ENCODE assay signal across 11 mouse cellular contexts in the genomic region with DNA sequence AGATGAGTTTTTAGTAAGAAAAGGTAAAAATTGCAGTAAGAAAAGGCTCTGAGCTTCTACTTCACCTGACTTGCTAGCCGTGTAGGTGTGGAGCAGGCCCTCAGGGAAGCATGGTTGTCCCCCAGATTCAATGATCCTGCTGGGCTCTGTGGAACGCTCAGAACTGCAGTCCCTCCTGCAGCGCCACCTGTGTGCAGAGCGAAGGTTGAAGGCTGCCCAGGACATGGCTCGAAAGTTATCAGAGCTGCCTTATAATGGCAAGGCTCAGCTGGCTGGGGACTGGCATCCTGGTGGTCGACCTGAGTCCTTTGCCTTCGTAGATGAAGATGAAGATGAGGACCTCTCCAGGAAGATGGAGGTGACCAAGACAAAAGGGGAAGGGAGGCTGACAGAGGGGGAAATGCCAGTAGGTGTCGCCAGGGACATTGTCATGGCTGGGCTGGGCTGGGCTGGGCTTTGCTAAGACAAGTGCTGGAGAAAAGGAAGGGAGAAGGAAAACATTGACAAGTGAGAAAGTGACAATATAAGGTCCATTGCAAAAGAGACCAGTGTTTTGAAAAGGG. TPM values are rescaled to one million over a fixed set of nuclear protein-coding genes. Genes with fewer than 3 reads are reported as not detected.
DNase-seq lines count a peak whose midpoint lies in the region; ATAC-seq and TF ChIP-seq lines count a peak whose summit lies in the region.
"Had no signal": no experiment of that assay in that cellular context is flagged by ENCODE, and none has a peak within 500 bp of the region (broad histone marks: within the 10 kb centered on the region; RNA-seq: fewer than 3 reads in every experiment).

No protein-coding gene starts in this region.

- ATAC-seq in hindbrain, postnatal 0 days, result no peak
- peak; percentile 64 for ATAC-seq in megakaryocyte progenitor cell, adult 5-6 weeks (replicated peaks; ENCODE audit: poor library complexity)

- H3K27me3 ChIP-seq in hindbrain, postnatal 0 days (ENCODE audit: insufficient read depth, low read length), result no peaks in the 10 kb centered on the region
- H3K27me3 ChIP-seq in hindbrain, embryonic 10.5 days (ENCODE audit: insufficient read depth, poor library complexity, severe bottlenecking), result no peaks in the 10 kb centered on the region

- peak; percentile 36; the same call in 1 of the 2 replicates for TF ChIP-seq CTCF in hindbrain, postnatal 0 days (IDR thresholded peaks at IDR 0.05; ENCODE audit: low read depth)

- no peaks in the 10 kb centered on the region for H3K4me1 ChIP-seq in hindbrain, postnatal 0 days (ENCODE audit: insufficient read depth, low read length)
- no peaks in the 10 kb centered on the region for H3K4me1 ChIP-seq in hindbrain, embryonic 10.5 days (replicated peaks)

- H3K9me3 ChIP-seq in hindbrain, postnatal 0 days (ENCODE audit: low read length), result no peaks in the 10 kb centered on the region
- H3K9me3 ChIP-seq in hindbrain, embryonic 10.5 days, result no peaks in the 10 kb centered on the region
- H3K9me3 ChIP-seq: megakaryocyte, embryonic 14.5 days had no signal

- no peak overlapping the region for H3K4me2 ChIP-seq in hindbrain, postnatal 0 days (ENCODE audit: low read depth, low read length)

- no peak overlapping the region for H3K9ac ChIP-seq in hindbrain, postnatal 0 days (replicated peaks; ENCODE audit: low read length)

- H3K27ac ChIP-seq in hindbrain, postnatal 0 days, result no peak overlapping the region
- no peak overlapping the region for H3K27ac ChIP-seq in hindbrain, embryonic 10.5 days

- DNase-seq in adrenal gland, adult 2 months, result peak; percentile 10
- DNase-seq in adrenal gland, postnatal 14 days, result no peak
- no peak for DNase-seq in hindbrain, postnatal 0 days (ENCODE audit: low spot score)
- no peak for DNase-seq in hindbrain, embryonic 10.5 days (ENCODE audit: low spot score)
- DNase-seq in retina, embryonic 14.5 days (ENCODE audit: low spot score), result peak; percentile 14
- DNase-seq in retina, postnatal 1 day, result no peak
- DNase-seq in ovary, postnatal 10 days (ENCODE audit: low spot score), result no peak
- DNase-seq: right cerebral cortex, postnatal 4 days had no signal

- 46% methylated on average over 8 of the region's 8 CpGs for WGBS in hindbrain, postnatal 0 days
- 48% methylated on average over 8 of the region's 8 CpGs for WGBS in hindbrain, embryonic 10.5 days

- peaks cover 8% of the 10 kb centered on the region; the same call in 1 of the 2 replicates for H3K36me3 ChIP-seq in hindbrain, postnatal 0 days (ENCODE audit: insufficient read depth, low read length)
- H3K36me3 ChIP-seq in hindbrain, embryonic 10.5 days, result peaks cover 99% of the 10 kb centered on the region

- no peak overlapping the region for H3K4me3 ChIP-seq in hindbrain, postnatal 0 days (ENCODE audit: low read length)
- no peak overlapping the region for H3K4me3 ChIP-seq in hindbrain, embryonic 10.5 days
- H3K4me3 ChIP-seq: megakaryocyte, embryonic 14.5 days had no signal

RNA-seq across cellular contexts. Expression of gene Fam131b, which starts 14.5 kb away (rescaled TPM):
- total RNA-seq in adrenal gland, adult 2 months (2021), result under 1 TPM; 0.14 to 0.17 TPM
- 0.04 and 0.11 TPM in 2 replicates for polyA plus RNA-seq in adrenal gland, adult 2 months (2012; rRNA removed)
- 0.30 and 0.90 TPM in 2 replicates for total RNA-seq in adrenal gland, postnatal 14 days (2021)
- total RNA-seq in hindbrain, postnatal 0 days (2014; rRNA removed), result 56.5 and 61.6 TPM in 2 replicates
- 4.6 and 5.0 TPM in 2 replicates for polyA plus RNA-seq in hindbrain, postnatal 0 days (2015; fragmentation: Nextera tagmentation; extraction: Ambion mirVana)
- 1.4 and 2.9 TPM in 2 replicates for polyA plus RNA-seq in hindbrain, embryonic 10.5 days (2016; fragmentation: Nextera tagmentation; extraction: Ambion mirVana)
- not detected in 2 replicates for total RNA-seq in megakaryocyte progenitor cell, adult 5-6 weeks (2015)
- total RNA-seq in megakaryocyte progenitor cell, adult 5-6 weeks (2017), result not detected in 2 replicates

RNA-seq across cellular contexts. Expression of gene Clcn1, which starts 23.4 kb away (rescaled TPM):
- total RNA-seq in adrenal gland, adult 2 months (2021), result under 1 TPM in 1 of 2 experiments, not detected in 1; 0.23 TPM
- polyA plus RNA-seq in adrenal gland, adult 2 months (2012; rRNA removed), result 0.06 and 0.08 TPM in 2 replicates
- total RNA-seq in adrenal gland, postnatal 14 days (2021), result 0.19 TPM in 1 of 2 replicates, not detected in the other
- total RNA-seq in hindbrain, postnatal 0 days (2014; rRNA removed), result 2.0 and 3.5 TPM in 2 replicates
- polyA plus RNA-seq in hindbrain, postnatal 0 days (2015; fragmentation: Nextera tagmentation; extraction: Ambion mirVana), result 0.43 and 0.95 TPM in 2 replicates
- polyA plus RNA-seq in hindbrain, embryonic 10.5 days (2016; fragmentation: Nextera tagmentation; extraction: Ambion mirVana), result 0.94 and 1.1 TPM in 2 replicates
- total RNA-seq in megakaryocyte progenitor cell, adult 5-6 weeks (2015), result 0.12 TPM in 1 of 2 replicates, not detected in the other
- not detected in 2 replicates for total RNA-seq in megakaryocyte progenitor cell, adult 5-6 weeks (2017)

RNA-seq across cellular contexts. Expression of gene Zyx, which starts 39.5 kb away (rescaled TPM):
- 100 to 1,000 TPM in 1 of 2 experiments, 10 to 100 TPM in 1; 96.9 to 121 TPM for total RNA-seq in adrenal gland, adult 2 months (2021)
- polyA plus RNA-seq in adrenal gland, adult 2 months (2012; rRNA removed), result 192 and 204 TPM in 2 replicates
- total RNA-seq in adrenal gland, postnatal 14 days (2021), result 115 and 117 TPM in 2 replicates
- total RNA-seq in hindbrain, postnatal 0 days (2014; rRNA removed), result 62.6 and 63.9 TPM in 2 replicates
- polyA plus RNA-seq in hindbrain, postnatal 0 days (2015; fragmentation: Nextera tagmentation; extraction: Ambion mirVana), result 54.1 and 63.2 TPM in 2 replicates
- polyA plus RNA-seq in hindbrain, embryonic 10.5 days (2016; fragmentation: Nextera tagmentation; extraction: Ambion mirVana), result 86.0 and 103 TPM in 2 replicates
- 75.9 and 83.2 TPM in 2 replicates for total RNA-seq in megakaryocyte progenitor cell, adult 5-6 weeks (2015)
- total RNA-seq in megakaryocyte progenitor cell, adult 5-6 weeks (2017), result 18.1 and 22.2 TPM in 2 replicates

RNA-seq across cellular contexts. Expression of gene Casp2, which starts 45.1 kb away (rescaled TPM):
- total RNA-seq in adrenal gland, adult 2 months (2021), result 10 to 100 TPM; 16.5 to 20.2 TPM
- polyA plus RNA-seq in adrenal gland, adult 2 months (2012; rRNA removed), result 9.1 and 12.9 TPM in 2 replicates
- total RNA-seq in adrenal gland, postnatal 14 days (2021), result 21.8 and 30.2 TPM in 2 replicates
- total RNA-seq in hindbrain, postnatal 0 days (2014; rRNA removed), result 31.7 and 43.0 TPM in 2 replicates
- 20.3 and 22.2 TPM in 2 replicates for polyA plus RNA-seq in hindbrain, postnatal 0 days (2015; fragmentation: Nextera tagmentation; extraction: Ambion mirVana)
- polyA plus RNA-seq in hindbrain, embryonic 10.5 days (2016; fragmentation: Nextera tagmentation; extraction: Ambion mirVana), result 67.7 and 81.2 TPM in 2 replicates
- 68.5 and 72.1 TPM in 2 replicates for total RNA-seq in megakaryocyte progenitor cell, adult 5-6 weeks (2015)
- 54.7 and 58.5 TPM in 2 replicates for total RNA-seq in megakaryocyte progenitor cell, adult 5-6 weeks (2017)

RNA-seq across cellular contexts. Expression of gene Tmem139, which starts 48.1 kb away (rescaled TPM):
- total RNA-seq in adrenal gland, adult 2 months (2021), result 1 to 10 TPM in 1 of 2 experiments, under 1 TPM in 1; 0.35 to 3.2 TPM
- 0.17 and 0.30 TPM in 2 replicates for polyA plus RNA-seq in adrenal gland, adult 2 months (2012; rRNA removed)
- 0.86 and 1.0 TPM in 2 replicates for total RNA-seq in adrenal gland, postnatal 14 days (2021)
- total RNA-seq in hindbrain, postnatal 0 days (2014; rRNA removed), result 0.21 TPM in 1 of 2 replicates, not detected in the other
- polyA plus RNA-seq in hindbrain, postnatal 0 days (2015; fragmentation: Nextera tagmentation; extraction: Ambion mirVana), result 0.21 TPM in 1 of 2 replicates, not detected in the other
- 0.48 and 0.75 TPM in 2 replicates for polyA plus RNA-seq in hindbrain, embryonic 10.5 days (2016; fragmentation: Nextera tagmentation; extraction: Ambion mirVana)
- total RNA-seq in megakaryocyte progenitor cell, adult 5-6 weeks (2015), result not detected in 2 replicates
- not detected in 2 replicates for total RNA-seq in megakaryocyte progenitor cell, adult 5-6 weeks (2017)
- total RNA-seq: left cerebral cortex, adult 8-10 months had no signal

Comparison
In these comparisons a context has a peak if more than half of its experiments do, and no peak if none do; other contexts are left out.
1. DNase-seq: peak in adrenal gland, adult 2 months (single experiment) and retina, embryonic 14.5 days (single experiment); none in adrenal gland, postnatal 14 days (single experiment), hindbrain, postnatal 0 days (single experiment), hindbrain, embryonic 10.5 days (single experiment), retina, postnatal 1 day (single experiment) and ovary, postnatal 10 days (single experiment).
2. RNA of gene Fam131b, which starts 14.5 kb away (total RNA-seq): 56.5 to 61.6 TPM in hindbrain, postnatal 0 days; 0.30 to 0.90 TPM in adrenal gland, postnatal 14 days, 0.14 to 0.17 TPM in adrenal gland, adult 2 months and not detected in megakaryocyte progenitor cell, adult 5-6 weeks; every median in the first group is over 10 times any median in the second.